Mouse (Mus musculus) midbrain, embryonic 14.5 days (tissue): Measurements from ENCODE around the gene Vmn2r19. TPM values are rescaled to one million over a fixed set of nuclear protein-coding genes. Genes with fewer than 3 reads are reported as not detected.
"Not testable (repeated sequence)": the region's sequence is repeated elsewhere in the genome, so short reads cannot be mapped to it uniquely, and the experiment has no call there.

Experiments used
- ATAC-seq: fragments of 200-750 bp; cut with Nextera tagmentation; 2 replicates; pipeline ENCODE4 v1.8.0; 2017; ENCODE audit warnings: moderate number of reproducible peaks, moderate library complexity; ENCODE audit not compliant: low FRiP score, low TSS enrichment
- DNase-seq: peaks from one replicate; pipeline ENCODE4 v3.0.0-alpha.2; 2015
- H3K27ac ChIP-seq: fragments of 300-500 bp; sonication (generic); replicated peaks from 2 replicates; pipeline ENCODE4 v1.5.1; 2014; ENCODE audit warnings: mild to moderate bottlenecking, low read depth, low read length, moderate library complexity
- H3K27me3 ChIP-seq: fragments of 300-500 bp; sonication (generic); 2 replicates; pipeline ENCODE4 v1.6.1; 2014; ENCODE audit warnings: low read length, control low read depth, mixed read lengths; ENCODE audit not compliant: control insufficient read depth, insufficient read depth
- H3K36me3 ChIP-seq: fragments of 300-500 bp; sonication (generic); 2 replicates; pipeline ENCODE4 v1.6.1; 2014; ENCODE audit warnings: low read length, control low read depth; ENCODE audit not compliant: control insufficient read depth, insufficient read depth
- H3K4me1 ChIP-seq: fragments of 300-500 bp; sonication (generic); 2 replicates; pipeline ENCODE4 v1.6.1; 2014; ENCODE audit warnings: mild to moderate bottlenecking, antibody characterized with exemption, low read length, control low read depth; ENCODE audit not compliant: control insufficient read depth, insufficient read depth
- H3K4me2 ChIP-seq: fragments of 300-500 bp; sonication (generic); 2 replicates; pipeline ENCODE4 v1.6.1; 2014; ENCODE audit warnings: mild to moderate bottlenecking, low read length, moderate library complexity
- H3K4me3 ChIP-seq: fragments of 300-500 bp; sonication (generic); replicated peaks from 2 replicates; pipeline ENCODE4 v1.5.1; 2014; ENCODE audit warnings: low read depth, low read length
- H3K9ac ChIP-seq: fragments of 300-500 bp; sonication (generic); replicated peaks from 2 replicates; pipeline ENCODE4 v1.6.1; 2014; ENCODE audit warnings: mild to moderate bottlenecking, low read length, moderate library complexity
- H3K9me3 ChIP-seq: fragments of 300-500 bp; sonication (generic); 2 replicates; pipeline ENCODE4 v1.6.1; 2016; ENCODE audit warnings: low read length, control low read depth, mixed read lengths; ENCODE audit not compliant: control insufficient read depth
- WGBS: fragments of 180-500 bp; shearing (Covaris S2); extraction: QIAGEN DNeasy Blood & Tissue Kit; methylation state at CpG from one replicate; pipeline ENCODE4 v1.1.7; 2014; 5-methylcytosine and 5-hydroxymethylcytosine counted together
- polyA plus RNA-seq: library from polyadenylated mRNA; unstranded; fragments of >200 nt; fragmentation: Nextera tagmentation; extraction: Ambion mirVana; gene quantifications from 2 replicates; pipeline ENCODE4 v1.2.1, GENCODE M21; 2014

Vmn2r19 gene
- polyA plus RNA-seq, 1 experiment from 2014 or later, result not detected

DNA sequence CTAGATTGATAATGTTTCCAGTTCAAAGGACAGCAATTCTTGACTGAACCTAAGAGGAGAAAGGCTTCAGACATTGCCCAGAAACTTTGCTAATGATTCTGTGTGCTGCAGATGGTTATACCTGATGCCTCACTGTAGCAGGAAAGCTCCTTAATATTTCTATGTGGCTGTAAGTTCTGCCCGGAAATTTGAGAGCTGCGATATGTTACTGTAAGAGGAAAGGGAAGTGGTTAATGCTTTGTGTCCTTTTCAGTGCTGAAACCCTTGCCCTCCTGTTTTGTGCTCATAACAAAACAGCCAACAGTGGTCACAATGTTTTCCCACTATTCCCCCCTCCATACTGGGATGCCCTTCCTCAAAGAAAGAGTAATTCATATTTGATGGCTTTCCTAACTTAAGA lies 21.8 kb upstream of the Vmn2r19 start:
- H3K36me3 ChIP-seq, result no peaks in the 10 kb centered on the region
- no peak overlapping the region for H3K4me3 ChIP-seq
- no peaks in the 10 kb centered on the region for H3K27me3 ChIP-seq
- WGBS, result 98% methylated on average over 2 of the region's 2 CpGs
- no peak for ATAC-seq
- H3K4me1 ChIP-seq, result no peaks in the 10 kb centered on the region
- no peak overlapping the region for H3K9ac ChIP-seq
- H3K4me2 ChIP-seq, result no peak overlapping the region
- no peak for DNase-seq
- H3K27ac ChIP-seq, result no peak overlapping the region
- H3K9me3 ChIP-seq, result no peaks in the 10 kb centered on the region

DNA sequence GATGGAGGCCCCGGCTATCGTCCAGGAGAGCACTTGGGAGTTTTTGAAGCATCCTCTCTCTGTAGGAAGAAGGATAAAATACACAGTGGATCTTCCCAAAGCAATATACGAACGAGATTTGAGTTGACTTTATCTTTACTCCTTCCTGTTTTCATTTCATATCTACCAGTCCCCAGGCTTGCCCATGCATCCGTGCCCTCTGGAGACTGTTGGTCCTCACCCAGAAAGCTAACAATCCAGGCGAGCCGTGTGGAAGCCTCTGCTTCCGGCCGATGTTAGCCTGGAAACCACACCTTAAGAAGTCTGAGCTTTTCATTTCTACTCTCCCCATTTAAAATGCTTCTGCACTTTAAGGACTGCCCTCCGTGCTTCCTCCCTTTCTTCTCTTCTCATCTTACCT lies 19.2 kb upstream of the Vmn2r19 start:
- no peaks in the 10 kb centered on the region for H3K36me3 ChIP-seq
- no peak overlapping the region for H3K4me3 ChIP-seq
- no peaks in the 10 kb centered on the region for H3K27me3 ChIP-seq
- H3K9ac ChIP-seq, result no peak overlapping the region
- no peak overlapping the region for H3K4me2 ChIP-seq
- WGBS, result 89% methylated on average over 10 of the region's 10 CpGs
- H3K27ac ChIP-seq, result no peak overlapping the region
- H3K4me1 ChIP-seq, result no peaks in the 10 kb centered on the region
- DNase-seq (no peak), ATAC-seq (no peak)
- H3K9me3 ChIP-seq, result no peaks in the 10 kb centered on the region

DNA sequence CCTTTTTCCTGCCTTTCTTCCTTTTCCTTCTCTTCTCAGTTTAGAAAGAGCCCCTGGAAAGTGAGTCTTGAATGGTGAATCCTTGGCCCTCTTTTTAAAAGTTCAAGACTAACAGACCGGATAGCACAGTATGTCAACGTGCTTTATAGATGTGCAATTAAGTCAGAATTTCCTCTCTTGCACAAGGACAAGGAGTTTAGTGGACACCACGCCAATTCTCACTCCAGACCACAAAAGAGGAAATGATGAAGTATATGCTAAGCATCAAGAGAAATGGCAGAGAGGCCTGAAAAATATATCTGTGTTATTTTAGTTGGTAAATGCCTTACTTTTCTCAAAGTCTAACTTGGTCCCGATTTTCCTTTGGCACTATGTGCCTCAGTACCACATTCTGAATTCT lies 18.4 kb upstream of the Vmn2r19 start, which contains the start of gene Clec4e:
Gene Clec4e, minus strand, starts transcription at position 118 of the 400 bp plus-strand sequence.
- 89% methylated on average over 4 of the region's 4 CpGs for WGBS
- ATAC-seq, result no peak

GRCm38 (mm10) chr6:123292751-123293400 lies 15.3 kb upstream of the Vmn2r19 start:
- Histone ChIP-seq H3K27ac (no peak overlapping the region), H3K4me1 (no peaks in the 10 kb centered on the region), H3K4me3 (no peak overlapping the region), H3K36me3 (no peaks in the 10 kb centered on the region), H3K9ac (no peak overlapping the region), H3K9me3 (no peaks in the 10 kb centered on the region), H3K4me2 (no peak overlapping the region), H3K27me3 (no peaks in the 10 kb centered on the region)
- ATAC-seq (no peak), DNase-seq (no peak)
- 96% methylated on average over 1 of the region's 1 CpGs for WGBS

More for the DNA sequence above, 18.4 kb upstream of the Vmn2r19 start, which contains the start of gene Clec4e:
- DNase-seq, result no peak
- Histone ChIP-seq H3K4me2 (no peak within 1 kb of the TSS), H3K27ac (no peak within 1 kb of the TSS), H3K9me3 (no peaks in the 10 kb centered on the region), H3K36me3 (no peaks in the 10 kb centered on the region), H3K4me3 (no peak within 1 kb of the TSS), H3K27me3 (no peaks in the 10 kb centered on the region), H3K4me1 (no peaks in the 10 kb centered on the region), H3K9ac (no peak within 1 kb of the TSS)

DNA sequence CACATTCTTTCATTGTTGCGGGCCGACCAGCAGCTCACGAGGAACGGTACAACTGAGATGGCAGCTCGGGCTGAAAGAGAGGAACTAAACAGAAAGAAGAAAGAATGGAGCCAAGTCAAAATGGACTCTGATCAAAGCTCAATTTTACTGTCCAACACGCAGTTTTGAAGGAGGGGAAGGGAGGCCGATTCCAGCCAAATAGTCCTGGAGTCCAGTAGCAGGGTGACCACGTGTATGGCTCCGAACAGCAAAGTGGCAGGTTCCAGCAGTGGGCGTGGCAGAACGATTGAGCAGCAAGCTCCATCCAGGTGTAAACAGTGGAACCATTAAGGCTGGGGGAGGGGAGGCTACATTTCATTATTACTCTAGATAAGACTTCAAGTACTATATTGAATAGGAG lies 14.6 kb upstream of the Vmn2r19 start:
- not testable (repeated sequence) for H3K27me3 ChIP-seq, H3K4me1 ChIP-seq, H3K36me3 ChIP-seq, H3K9me3 ChIP-seq, H3K4me2 ChIP-seq, H3K4me3 ChIP-seq, ATAC-seq, DNase-seq, H3K9ac ChIP-seq, H3K27ac ChIP-seq
- 89% methylated on average over 11 of the region's 11 CpGs for whole genome bisulfite sequencing

DNA sequence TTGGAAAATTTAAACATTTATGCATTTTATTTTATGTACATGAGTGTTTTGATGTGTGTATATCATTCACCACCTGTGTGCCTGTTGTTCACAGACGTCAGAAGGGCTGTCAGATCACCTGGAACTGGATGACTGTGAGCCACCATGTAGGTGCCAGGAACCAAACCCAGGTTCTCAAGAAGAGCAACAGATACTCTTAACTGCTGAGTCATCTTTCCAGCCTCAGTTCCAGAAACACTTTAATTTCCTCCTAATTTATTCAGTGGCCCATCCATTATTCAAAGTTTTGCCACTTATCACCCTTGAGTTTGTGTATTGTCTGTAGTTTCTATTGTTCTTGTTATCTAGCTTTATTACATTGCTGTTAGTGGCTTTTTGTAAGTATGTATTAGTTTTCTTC lies 11.4 kb upstream of the Vmn2r19 start:
- Histone ChIP-seq H3K4me2 (no peak overlapping the region), H3K4me1 (no peaks in the 10 kb centered on the region), H3K9ac (no peak overlapping the region), H3K36me3 (no peaks in the 10 kb centered on the region), H3K9me3 (no peaks in the 10 kb centered on the region), H3K27me3 (no peaks in the 10 kb centered on the region), H3K4me3 (no peak overlapping the region), H3K27ac (no peak overlapping the region)
- no peak for DNase-seq
- ATAC-seq, result no peak
- WGBS, result 65% methylated on average over 1 of the region's 1 CpGs

- H3K9me3 ChIP-seq, H3K4me3 ChIP-seq, H3K9ac ChIP-seq, ATAC-seq, H3K4me2 ChIP-seq, H3K36me3 ChIP-seq, DNase-seq, H3K27ac ChIP-seq, H3K27me3 ChIP-seq, H3K4me1 ChIP-seq: not testable (repeated sequence)
- WGBS, result 92% methylated on average over 7 of the region's 7 CpGs
Measured at GRCm38 (mm10) chr6:123306315-123306714, 1.8 kb upstream of the Vmn2r19 start.

DNA sequence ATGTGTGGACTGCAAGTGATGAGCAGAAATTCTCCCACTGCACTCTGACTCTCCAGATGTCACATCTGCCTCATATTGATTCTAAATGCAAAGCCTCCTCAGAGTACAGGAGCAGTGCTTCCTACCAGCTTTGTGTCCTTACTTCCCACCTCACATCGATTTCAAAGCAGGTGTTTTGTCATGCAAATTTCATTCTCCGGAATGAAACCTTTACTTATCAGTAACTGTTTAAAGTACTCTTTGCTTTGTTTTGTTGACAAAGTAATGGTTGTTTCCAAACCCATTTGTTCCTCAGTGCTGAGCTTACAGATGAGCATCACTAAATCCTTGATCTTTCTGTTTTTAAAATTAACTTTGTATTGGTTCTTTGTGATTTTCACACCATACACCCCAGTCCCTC lies 24.4 kb downstream of the Vmn2r19 start:
- Histone ChIP-seq H3K9me3 (no peaks in the 10 kb centered on the region), H3K36me3 (no peaks in the 10 kb centered on the region), H3K9ac (no peak overlapping the region), H3K4me1 (no peaks in the 10 kb centered on the region), H3K27me3 (no peaks in the 10 kb centered on the region), H3K4me3 (no peak overlapping the region), H3K4me2 (no peak overlapping the region), H3K27ac (no peak overlapping the region)
- 36% methylated on average over 2 of the region's 2 CpGs for WGBS
- DNase-seq (no peak), ATAC-seq (no peak)

GRCm38 (mm10) chr6:123340093-123340492 lies 32.0 kb downstream of the Vmn2r19 start:
- DNase-seq (peak; percentile 39), ATAC-seq (no peak)
- Histone ChIP-seq H3K36me3 (no peaks in the 10 kb centered on the region), H3K27ac (no peak overlapping the region), H3K4me3 (no peak overlapping the region), H3K9me3 (no peaks in the 10 kb centered on the region), H3K27me3 (no peaks in the 10 kb centered on the region), H3K9ac (no peak overlapping the region), H3K4me2 (no peak overlapping the region), H3K4me1 (no peaks in the 10 kb centered on the region)
